Mouse (Mus musculus) hematopoietic stem cell, adult 5-6 weeks (primary cell): ENCODE results near the gene Mfsd13b. TPM values are rescaled to one million over a fixed set of nuclear protein-coding genes. Genes with fewer than 3 reads are reported as not detected.

ENCODE experiments used
- total RNA-seq: library from RNA; stranded (forward); fragments of 172-1452, 232-1000 nt; gene quantifications from 2 replicates; pipeline ENCODE4 v1.2.3, GENCODE M21; 2017

Mfsd13b gene
- total RNA-seq, 1 experiment from 2014 or later, result not detected

Other genes with a start within 250 kb of the Mfsd13b start
- gene Vwa3a, start 243.2 kb upstream of the Mfsd13b start, total RNA-seq, result not detected in 2 replicates
- gene Gm5737, start 170.1 kb upstream of the Mfsd13b start, total RNA-seq, result not detected in 2 replicates
- gene Eef2k, start 139.7 kb upstream of the Mfsd13b start, total RNA-seq, result 146 and 162 TPM in 2 replicates
- gene Polr3e, start 64.8 kb upstream of the Mfsd13b start, total RNA-seq, result 25.8 and 28.4 TPM in 2 replicates
- 1.4 and 9.1 TPM in 2 replicates for gene Cdr2, start 197 bp upstream of the Mfsd13b start, total RNA-seq
- gene Mettl9, start 51.9 kb downstream of the Mfsd13b start, total RNA-seq, result 107 and 123 TPM in 2 replicates
- gene Igsf6, start 92.1 kb downstream of the Mfsd13b start, total RNA-seq, result 21.9 and 62.2 TPM in 2 replicates
- 0.38 and 0.69 TPM in 2 replicates for gene Otoa, start 99.1 kb downstream of the Mfsd13b start, total RNA-seq